Mouse (Mus musculus) testis, adult 2 months (tissue): Measurements from ENCODE around the gene P2rx3. TPM values are rescaled to one million over a fixed set of nuclear protein-coding genes. Genes with fewer than 3 reads are reported as not detected.

Experiments used
- H3K27ac ChIP-seq: fragments of 200-500 bp; 2 replicates; pipeline ENCODE4 v1.5.1; 2012; ENCODE audit warnings: low read depth, low read length; ENCODE audit not compliant: control insufficient read depth, insufficient read depth
- H3K27me3 ChIP-seq: fragments of 200-500 bp; 2 replicates; pipeline ENCODE4 v1.6.1; 2012; ENCODE audit warnings: mild to moderate bottlenecking, low read length, moderate library complexity; ENCODE audit not compliant: control insufficient read depth, insufficient read depth
- H3K36me3 ChIP-seq: fragments of 200-500 bp; 2 replicates; pipeline ENCODE4 v1.6.1; 2012; ENCODE audit warnings: mild to moderate bottlenecking, low read length; ENCODE audit not compliant: control insufficient read depth, insufficient read depth
- H3K4me1 ChIP-seq: fragments of 200-500 bp; 2 replicates; pipeline ENCODE4 v1.6.1; 2012; ENCODE audit warnings: low read length; ENCODE audit not compliant: control insufficient read depth, insufficient read depth
- H3K4me3 ChIP-seq: fragments of 200-500 bp; 2 replicates; pipeline ENCODE4 v1.5.1; 2012; ENCODE audit warnings: low read depth, mild to moderate bottlenecking, low read length, moderate library complexity, mixed read lengths; ENCODE audit not compliant: control insufficient read depth
- CTCF ChIP-seq: fragments of 200-500 bp; IDR thresholded peaks from 2 replicates; pipeline ENCODE4 v1.5.1; 2012; ENCODE audit warnings: low read depth, mild to moderate bottlenecking, inconsistent platforms, low read length, moderate library complexity; ENCODE audit not compliant: control insufficient read depth, insufficient read depth, insufficient replicate concordance
- POLR2A ChIP-seq: fragments of 200-500 bp; IDR thresholded peaks from 2 replicates; pipeline ENCODE4 v1.6.1; 2012; ENCODE audit warnings: low read depth, mild to moderate bottlenecking, inconsistent platforms, low read length, moderate library complexity; ENCODE audit not compliant: control insufficient read depth
- polyA plus RNA-seq: library from polyadenylated mRNA; depleted of rRNA; stranded (reverse); fragments of >200 nt; gene quantifications from 2 replicates; pipeline ENCODE4 v1.2.3, GENCODE M21; 2012; rRNA removed

P2rx3 gene
- polyA plus RNA-seq, 1 experiment: 103 TPM

DNA sequence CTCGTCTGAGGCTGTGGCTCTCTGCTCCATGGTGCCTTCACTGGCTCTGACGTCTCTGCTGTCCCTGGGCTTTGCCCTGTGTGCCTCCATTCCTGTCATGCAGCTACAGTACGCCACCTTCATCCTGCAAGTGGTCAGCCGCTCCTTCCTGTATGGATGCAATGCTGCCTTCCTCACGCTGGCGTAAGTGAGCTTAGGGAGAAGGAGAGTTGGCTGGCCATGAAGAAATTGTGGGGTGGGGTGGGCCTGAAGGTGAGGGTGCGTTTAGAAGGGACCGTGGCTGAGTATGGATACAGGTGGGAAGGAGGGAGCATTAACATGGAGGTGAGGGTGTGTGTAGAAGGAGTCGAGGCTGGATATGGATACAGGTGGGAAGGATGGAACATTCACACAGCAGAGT lies 81.8 kb downstream of the P2rx3 start:
- H3K27ac ChIP-seq: no peak overlapping the region
- H3K4me1 ChIP-seq: no peaks in the 10 kb centered on the region
- no peak for TF ChIP-seq CTCF
- TF ChIP-seq POLR2A: no peak
- no peaks in the 10 kb centered on the region for H3K27me3 ChIP-seq
- no peak overlapping the region for H3K4me3 ChIP-seq
- H3K36me3 ChIP-seq: no peaks in the 10 kb centered on the region

DNA sequence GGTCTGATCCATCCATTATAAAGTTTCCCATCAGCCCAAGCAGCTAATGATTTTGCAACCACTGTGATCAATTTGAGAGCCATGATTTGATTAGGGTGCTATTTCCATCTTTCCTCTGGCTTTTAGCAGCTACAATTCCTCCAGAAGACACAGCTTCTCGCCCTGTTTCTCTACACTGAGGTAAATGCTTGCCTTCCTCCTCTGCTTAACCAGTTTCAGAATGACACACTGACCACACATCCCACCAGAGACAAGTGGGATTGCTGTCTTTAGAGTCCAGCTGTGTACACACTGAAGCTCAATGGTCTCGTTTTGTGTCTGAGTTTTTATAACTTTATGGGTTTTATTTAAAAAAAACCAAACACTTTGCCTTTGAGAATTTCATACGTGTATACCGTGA lies 84.6 kb downstream of the P2rx3 start:
- no peak overlapping the region for H3K27ac ChIP-seq
- TF ChIP-seq POLR2A (no peak), CTCF (no peak)
- H3K4me3 ChIP-seq: no peak overlapping the region
- H3K4me1 ChIP-seq: no peaks in the 10 kb centered on the region
- H3K36me3 ChIP-seq: no peaks in the 10 kb centered on the region
- H3K27me3 ChIP-seq: no peaks in the 10 kb centered on the region

DNA sequence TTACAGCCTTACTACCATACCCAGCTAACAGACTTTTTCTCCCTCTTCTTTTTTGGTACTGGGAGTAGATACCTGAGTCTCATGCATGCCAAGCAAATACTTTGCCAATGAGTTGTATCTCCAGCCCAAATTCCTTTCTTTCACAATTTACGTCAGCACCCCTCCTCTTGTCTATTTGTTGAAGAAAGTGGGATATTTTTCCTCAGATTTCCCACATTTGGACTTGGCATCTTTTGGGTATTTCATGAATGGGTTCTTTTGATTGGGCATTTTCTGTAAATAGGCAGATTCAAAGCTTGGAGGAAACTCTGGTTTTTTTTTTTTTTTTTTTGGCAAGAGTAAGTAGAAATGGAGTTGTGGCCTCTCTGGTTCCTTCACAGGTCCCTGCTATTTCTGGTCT lies 85.0 kb downstream of the P2rx3 start:
- Histone ChIP-seq H3K27ac (no peak overlapping the region), H3K4me3 (no peak overlapping the region), H3K4me1 (no peaks in the 10 kb centered on the region), H3K36me3 (no peaks in the 10 kb centered on the region), H3K27me3 (no peaks in the 10 kb centered on the region)
- TF ChIP-seq CTCF (no peak), POLR2A (no peak)

DNA sequence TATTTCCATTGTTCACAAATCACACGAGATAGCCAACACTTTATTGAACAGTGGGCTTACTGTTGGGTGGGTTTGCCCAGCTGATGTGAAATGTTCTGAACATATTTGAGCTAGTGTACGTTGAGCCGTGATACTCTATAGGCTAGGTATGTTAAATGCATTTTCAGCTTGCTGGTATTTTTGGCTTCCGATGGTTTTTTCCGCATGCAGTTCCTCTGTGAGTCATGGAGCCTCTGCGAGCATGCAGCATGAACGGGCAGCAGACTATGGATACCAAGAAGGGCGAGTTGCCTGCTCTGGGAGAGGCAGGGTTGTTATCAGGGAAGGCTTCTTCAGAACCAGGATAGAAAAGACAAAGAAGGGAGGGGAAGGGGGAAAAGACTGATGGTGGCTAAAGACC lies 86.2 kb downstream of the P2rx3 start:
- Histone ChIP-seq H3K27me3 (no peaks in the 10 kb centered on the region), H3K27ac (no peak overlapping the region), H3K4me1 (no peaks in the 10 kb centered on the region), H3K4me3 (no peak overlapping the region), H3K36me3 (no peaks in the 10 kb centered on the region)
- TF ChIP-seq POLR2A (no peak), CTCF (no peak)

DNA sequence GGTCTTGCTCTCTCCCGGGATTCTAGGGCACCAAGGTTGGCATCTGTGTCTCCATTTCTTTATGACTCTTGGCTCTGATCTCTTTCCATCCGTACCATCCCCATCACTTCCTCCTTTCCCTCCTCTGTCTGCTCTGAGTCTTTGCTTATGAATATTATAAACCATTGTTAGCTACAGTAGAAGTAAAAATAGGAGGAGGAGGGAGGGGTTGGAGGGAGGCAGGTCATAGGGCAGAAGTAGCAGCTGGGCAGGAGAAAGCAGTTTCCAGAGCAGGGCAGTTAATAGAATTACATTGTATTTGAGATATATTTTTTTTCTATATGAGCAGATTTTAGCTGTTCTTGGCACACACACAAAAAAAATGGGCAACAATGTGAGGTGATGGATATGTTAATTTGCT lies 88.5 kb downstream of the P2rx3 start:
- no peaks in the 10 kb centered on the region for H3K27me3 ChIP-seq
- H3K4me1 ChIP-seq: no peaks in the 10 kb centered on the region
- H3K36me3 ChIP-seq: no peaks in the 10 kb centered on the region
- no peak for TF ChIP-seq POLR2A
- TF ChIP-seq CTCF: no peak
- H3K4me3 ChIP-seq: no peak overlapping the region
- no peak overlapping the region for H3K27ac ChIP-seq

Other genes starting within 250 kb of the P2rx3 start
- gene Ube2l6, start 238.6 kb downstream of the P2rx3 start, polyA plus RNA-seq: 2.2 and 2.3 TPM in 2 replicates
- gene Smtnl1, start 214.8 kb downstream of the P2rx3 start, polyA plus RNA-seq: 3.0 and 3.4 TPM in 2 replicates
- 23.3 and 28.5 TPM in 2 replicates for gene Timm10, start 210.5 kb downstream of the P2rx3 start, polyA plus RNA-seq
- 0.63 and 1.00 TPM in 2 replicates for gene Slc43a1, start 198.6 kb downstream of the P2rx3 start, polyA plus RNA-seq
- gene Rtn4rl2, start 150.8 kb downstream of the P2rx3 start, polyA plus RNA-seq: 2.4 and 2.7 TPM in 2 replicates
- 4.6 and 4.8 TPM in 2 replicates for gene Slc43a3, start 100.9 kb downstream of the P2rx3 start, polyA plus RNA-seq
- not detected in 2 replicates for gene Prg2, start 57.0 kb downstream of the P2rx3 start, polyA plus RNA-seq
- gene Prg3, start 49.2 kb downstream of the P2rx3 start, polyA plus RNA-seq: not detected in 2 replicates
- 109 and 120 TPM in 2 replicates for gene Ssrp1, start 228 bp downstream of the P2rx3 start, polyA plus RNA-seq
- gene Tnks1bp1, start 10.6 kb upstream of the P2rx3 start, polyA plus RNA-seq: 7.4 and 8.4 TPM in 2 replicates
- 0.27 and 0.52 TPM in 2 replicates for gene Aplnr, start 98.8 kb upstream of the P2rx3 start, polyA plus RNA-seq
- gene Lrrc55, start 159.7 kb upstream of the P2rx3 start, polyA plus RNA-seq: 5.2 and 7.9 TPM in 2 replicates